Mouse (Mus musculus) kidney, postnatal 36 days (tissue): ENCODE data around the gene Exoc3l.
A peak's percentile ranks its signal among the peaks of the same experiment; 100 is the strongest.

ENCODE experiments used
- DNase-seq, 2 experiments: peaks; one replicate each; pipeline ENCODE4 v3.0.0; 2021 to 2022; ENCODE audit warnings: mixed read lengths in 2 of 2

Gene Exoc3l

GRCm38 (mm10) chr8:105295895-105296573, at the start of gene Exoc3l:
Gene Exoc3l, minus strand, starts transcription at chr8:105296101.
- DNase-seq = peak; percentile 42 to 60

GRCm38 (mm10) chr8:105345061-105345975, 49.4 kb upstream of the Exoc3l start:
- DNase-seq = peak; percentile 63 to 69

- no peak for DNase-seq
Measured at GRCm38 (mm10) chr8:105343791-105344574, 48.1 kb upstream of the Exoc3l start.

GRCm38 (mm10) chr8:105342768-105343167, 46.9 kb upstream of the Exoc3l start:
- no peak for DNase-seq

GRCm38 (mm10) chr8:105341399-105341798, 45.5 kb upstream of the Exoc3l start:
- DNase-seq = no peak

GRCm38 (mm10) chr8:105339886-105340635, 44.2 kb upstream of the Exoc3l start:
- peak; percentile 64 to 73 for DNase-seq

- DNase-seq = no peak
Measured at GRCm38 (mm10) chr8:105338992-105339391, 43.1 kb upstream of the Exoc3l start.

- peak in 1 of 2 experiments; percentile 46 for DNase-seq
Measured at GRCm38 (mm10) chr8:105336373-105337130, 40.7 kb upstream of the Exoc3l start.

GRCm38 (mm10) chr8:105332523-105332922, 36.6 kb upstream of the Exoc3l start:
- no peak for DNase-seq

GRCm38 (mm10) chr8:105331931-105332330, 36.0 kb upstream of the Exoc3l start:
- no peak for DNase-seq

GRCm38 (mm10) chr8:105331469-105331868, 35.6 kb upstream of the Exoc3l start:
- no peak for DNase-seq

- DNase-seq = peak; percentile 41 to 54
Measured at GRCm38 (mm10) chr8:105330325-105330724, 34.4 kb upstream of the Exoc3l start.

GRCm38 (mm10) chr8:105326968-105327367, 31.1 kb upstream of the Exoc3l start:
- DNase-seq = no peak

GRCm38 (mm10) chr8:105326141-105326672, 30.3 kb upstream of the Exoc3l start, which contains the start of the genes Lrrc29 and Tmem208:
Gene Lrrc29, minus strand, starts transcription at chr8:105326278.
Gene Tmem208, plus strand, starts transcription at chr8:105326354.
- peak; percentile 97 to 99 for DNase-seq

- DNase-seq = no peak
Measured at GRCm38 (mm10) chr8:105325641-105326093, 29.8 kb upstream of the Exoc3l start.

- no peak for DNase-seq
Measured at GRCm38 (mm10) chr8:105323183-105323582, 27.3 kb upstream of the Exoc3l start.

- DNase-seq = no peak
Measured at GRCm38 (mm10) chr8:105318662-105319190, 22.8 kb upstream of the Exoc3l start.

GRCm38 (mm10) chr8:105317941-105318340, 22.0 kb upstream of the Exoc3l start:
- DNase-seq = no peak

- no peak for DNase-seq
Measured at GRCm38 (mm10) chr8:105315073-105315769, 19.3 kb upstream of the Exoc3l start.
